Mouse (Mus musculus) myocyte (in vitro differentiated cells): ENCODE measurements around the gene Mrgbp. TPM values are rescaled to one million over a fixed set of nuclear protein-coding genes. Genes with fewer than 3 reads are reported as not detected.

Source experiments
- H3K27me3 ChIP-seq: one replicate; pipeline ENCODE4 v1.6.1; 2011; ENCODE audit not compliant: control insufficient read depth, insufficient read depth, insufficient read length
- H3K36me3 ChIP-seq: one replicate; pipeline ENCODE4 v1.6.1; 2011; ENCODE audit not compliant: control insufficient read depth, insufficient read depth
- H3K4me2 ChIP-seq: one replicate; pipeline ENCODE4 v1.6.1; 2011; ENCODE audit warnings: low read depth, control low read depth
- H3K4me3 ChIP-seq: one replicate; pipeline ENCODE4 v1.5.1; 2011; ENCODE audit warnings: mild to moderate bottlenecking, control low read depth, moderate library complexity
- H3K79me2 ChIP-seq: one replicate; pipeline ENCODE4 v1.6.1; 2011; ENCODE audit not compliant: control insufficient read depth, insufficient read depth
- H3ac ChIP-seq: one replicate; pipeline ENCODE4 v1.6.1; 2011; ENCODE audit not compliant: control insufficient read depth, insufficient read length
- CEBPB ChIP-seq: IDR thresholded peaks from 2 replicates; pipeline ENCODE4 v1.6.1; 2011; ENCODE audit warnings: mild to moderate bottlenecking, moderate library complexity; ENCODE audit not compliant: poor library complexity, insufficient read depth, severe bottlenecking
- E2F4 ChIP-seq: IDR thresholded peaks from one replicate; pipeline ENCODE4 v1.6.1; 2011; ENCODE audit warnings: mild to moderate bottlenecking, control low read depth, moderate library complexity; ENCODE audit not compliant: insufficient read depth
- MAX ChIP-seq: IDR thresholded peaks from one replicate; pipeline ENCODE4 v1.6.1; 2011; ENCODE audit warnings: low read depth, mild to moderate bottlenecking, control low read depth
- MYOD1 ChIP-seq, 3 experiments: IDR thresholded peaks; one replicate each; pipeline ENCODE4 v1.6.1; 2011; ENCODE audit warnings: control low read depth in 2 of 3, low read depth in 2 of 3, mild to moderate bottlenecking in 2 of 3, moderate library complexity in 1 of 3; ENCODE audit not compliant: insufficient read length in 2 of 3, control insufficient read depth in 1 of 3
- MYOG ChIP-seq, 3 experiments: IDR thresholded peaks; one replicate each; pipeline ENCODE4 v1.6.1; 2011; ENCODE audit warnings: control low read depth in 2 of 3, low read depth in 2 of 3, mild to moderate bottlenecking in 2 of 3; ENCODE audit not compliant: insufficient read length in 2 of 3, control insufficient read depth in 1 of 3, insufficient read depth in 1 of 3
- POLR2A ChIP-seq: IDR thresholded peaks from one replicate; pipeline ENCODE4 v1.6.1; 2011; ENCODE audit warnings: low read depth, mild to moderate bottlenecking, control low read depth, moderate library complexity; ENCODE audit not compliant: insufficient read length
- POLR2AphosphoS2 ChIP-seq: IDR thresholded peaks from one replicate; pipeline ENCODE4 v1.6.1; 2011; ENCODE audit warnings: low read depth, control low read depth; ENCODE audit not compliant: insufficient read length
- REST ChIP-seq: IDR thresholded peaks from one replicate; pipeline ENCODE4 v1.6.1; 2011; ENCODE audit warnings: mild to moderate bottlenecking, control low read depth, moderate library complexity; ENCODE audit not compliant: insufficient read depth, insufficient read length
- SRF ChIP-seq: IDR thresholded peaks from one replicate; pipeline ENCODE4 v1.6.1; 2011; ENCODE audit warnings: low read depth; ENCODE audit not compliant: control insufficient read depth, insufficient read length
- TCF12 ChIP-seq: IDR thresholded peaks from one replicate; pipeline ENCODE4 v1.6.1; 2011; ENCODE audit warnings: mild to moderate bottlenecking, control low read depth; ENCODE audit not compliant: poor library complexity, insufficient read depth, severe bottlenecking
- TCF3 ChIP-seq: IDR thresholded peaks from one replicate; pipeline ENCODE4 v1.6.1; 2011; ENCODE audit warnings: low read depth, control low read depth; ENCODE audit not compliant: insufficient read length
- USF1 ChIP-seq: IDR thresholded peaks from one replicate; pipeline ENCODE4 v1.6.1; 2011; ENCODE audit warnings: low read depth, mild to moderate bottlenecking, control low read depth, moderate library complexity
- polyA plus RNA-seq: library from polyadenylated mRNA; unstranded; fragments of >200 nt; fragmentation: generic; extraction: Trizol; gene quantifications from one replicate; pipeline ENCODE4 v1.2.1, GENCODE M21; 2012; ENCODE audit warnings: missing spikeins

Mrgbp gene
- polyA plus RNA-seq, 1 experiment, result 17.9 TPM

- Histone ChIP-seq H3ac (no peak overlapping the region), H3K4me2 (no peak overlapping the region), H3K79me2 (no peaks in the 10 kb centered on the region), H3K27me3 (peaks cover 15% of the 10 kb centered on the region), H3K4me3 (no peak overlapping the region), H3K36me3 (no peaks in the 10 kb centered on the region)
- TF ChIP-seq MYOG (IDR thresholded peaks at IDR 0.05; ENCODE audit: control insufficient read depth in 1 of 3, insufficient read depth in 1 of 3, insufficient read length in 2 of 3, low read depth in 2 of 3) (no peak), SRF (no peak), MYOD1 (IDR thresholded peaks at IDR 0.05; ENCODE audit: control insufficient read depth in 1 of 3, insufficient read length in 2 of 3, low read depth in 2 of 3) (no peak), USF1 (no peak), POLR2A (no peak)
Measured at GRCm38 (mm10) chr2:180604781-180605180, 23.7 kb downstream of the Mrgbp start.

DNA sequence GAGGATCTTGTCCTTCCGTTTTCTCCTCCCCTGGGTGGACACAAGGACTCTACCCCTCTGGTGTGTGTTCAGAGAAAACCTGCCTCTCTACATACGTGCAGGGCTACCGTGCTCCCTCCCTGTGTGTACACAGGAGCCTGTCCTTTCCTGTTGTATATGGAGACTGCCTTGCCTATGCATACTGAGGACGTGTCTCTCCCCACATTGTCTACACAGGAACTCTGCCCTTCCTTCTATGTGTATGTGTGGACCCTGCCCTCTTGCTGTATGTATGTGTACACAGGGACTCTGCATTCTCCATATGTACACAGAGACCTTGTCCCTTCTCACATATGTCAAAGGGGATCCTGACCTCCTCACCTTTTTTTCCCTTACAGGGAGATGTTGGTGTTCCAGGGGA is 29.2 kb downstream of the Mrgbp start:
- Histone ChIP-seq H3K79me2 (no peaks in the 10 kb centered on the region), H3K27me3 (peaks cover 36% of the 10 kb centered on the region), H3K36me3 (no peaks in the 10 kb centered on the region), H3ac (no peak overlapping the region), H3K4me2 (no peak overlapping the region), H3K4me3 (no peak overlapping the region)
- TF ChIP-seq MYOD1 (IDR thresholded peaks at IDR 0.05; ENCODE audit: control insufficient read depth in 1 of 3, insufficient read length in 2 of 3, low read depth in 2 of 3) (no peak), POLR2AphosphoS2 (no peak), E2F4 (no peak), CEBPB (no peak), POLR2A (no peak), TCF3 (no peak), MAX (no peak), TCF12 (no peak), SRF (no peak), MYOG (IDR thresholded peaks at IDR 0.05; ENCODE audit: control insufficient read depth in 1 of 3, insufficient read depth in 1 of 3, insufficient read length in 2 of 3, low read depth in 2 of 3) (no peak)

DNA sequence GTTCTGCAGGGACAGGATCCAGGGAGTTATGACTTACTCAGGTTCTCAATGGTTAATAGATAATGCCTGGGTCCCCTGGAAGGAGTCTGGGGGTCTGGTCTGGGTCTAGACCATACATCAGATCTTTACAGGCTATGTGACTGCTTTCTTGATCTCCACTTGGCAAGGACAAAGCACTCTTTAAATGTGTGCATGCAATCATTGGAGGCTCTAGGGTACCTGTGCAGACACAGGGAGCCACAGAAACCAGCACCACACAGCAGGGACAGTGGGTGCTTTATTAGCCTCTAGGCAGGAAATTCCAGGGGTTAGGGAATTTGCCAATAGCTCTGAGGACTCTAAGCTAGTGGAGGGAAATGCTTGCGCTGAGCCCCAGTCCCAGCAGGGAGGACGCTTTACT is 30.8 kb downstream of the Mrgbp start:
- H3K4me3 ChIP-seq, result no peak overlapping the region
- TF ChIP-seq REST (no peak), TCF3 (no peak), POLR2A (no peak), CEBPB (no peak), MYOD1 (IDR thresholded peaks at IDR 0.05; ENCODE audit: control insufficient read depth in 1 of 3, insufficient read length in 2 of 3, low read depth in 2 of 3) (no peak), SRF (no peak), MAX (no peak), USF1 (no peak), MYOG (IDR thresholded peaks at IDR 0.05; ENCODE audit: control insufficient read depth in 1 of 3, insufficient read depth in 1 of 3, insufficient read length in 2 of 3, low read depth in 2 of 3) (no peak), E2F4 (no peak), TCF12 (no peak), POLR2AphosphoS2 (no peak)
- no peaks in the 10 kb centered on the region for H3K79me2 ChIP-seq
- H3K4me2 ChIP-seq, result no peak overlapping the region
- H3ac ChIP-seq, result no peak overlapping the region
- peaks cover 48% of the 10 kb centered on the region for H3K27me3 ChIP-seq
- H3K36me3 ChIP-seq, result no peaks in the 10 kb centered on the region

Other genes starting within 250 kb of the Mrgbp start
- gene Gata5, start 246.6 kb upstream of the Mrgbp start, polyA plus RNA-seq, result not detected
- gene Slco4a1, start 125.1 kb upstream of the Mrgbp start, polyA plus RNA-seq, result 0.18 TPM
- gene Ntsr1, start 81.3 kb upstream of the Mrgbp start, polyA plus RNA-seq, result not detected
- 81.8 TPM for gene Ogfr, start 7.9 kb downstream of the Mrgbp start, polyA plus RNA-seq
- gene Col9a3, start 16.5 kb downstream of the Mrgbp start, polyA plus RNA-seq, result 0.22 TPM
- not detected for gene Tcfl5, start 61.4 kb downstream of the Mrgbp start, polyA plus RNA-seq
- gene Dido1, start 128.7 kb downstream of the Mrgbp start, polyA plus RNA-seq, result 9.3 TPM
- 44.9 TPM for gene Gid8, start 128.8 kb downstream of the Mrgbp start, polyA plus RNA-seq
- 0.22 TPM for gene Slc17a9, start 144.0 kb downstream of the Mrgbp start, polyA plus RNA-seq
- gene Bhlhe23, start 195.6 kb downstream of the Mrgbp start, polyA plus RNA-seq, result not detected